Mouse (Mus musculus): ENCODE data around the gene Gm11492.

DNA sequence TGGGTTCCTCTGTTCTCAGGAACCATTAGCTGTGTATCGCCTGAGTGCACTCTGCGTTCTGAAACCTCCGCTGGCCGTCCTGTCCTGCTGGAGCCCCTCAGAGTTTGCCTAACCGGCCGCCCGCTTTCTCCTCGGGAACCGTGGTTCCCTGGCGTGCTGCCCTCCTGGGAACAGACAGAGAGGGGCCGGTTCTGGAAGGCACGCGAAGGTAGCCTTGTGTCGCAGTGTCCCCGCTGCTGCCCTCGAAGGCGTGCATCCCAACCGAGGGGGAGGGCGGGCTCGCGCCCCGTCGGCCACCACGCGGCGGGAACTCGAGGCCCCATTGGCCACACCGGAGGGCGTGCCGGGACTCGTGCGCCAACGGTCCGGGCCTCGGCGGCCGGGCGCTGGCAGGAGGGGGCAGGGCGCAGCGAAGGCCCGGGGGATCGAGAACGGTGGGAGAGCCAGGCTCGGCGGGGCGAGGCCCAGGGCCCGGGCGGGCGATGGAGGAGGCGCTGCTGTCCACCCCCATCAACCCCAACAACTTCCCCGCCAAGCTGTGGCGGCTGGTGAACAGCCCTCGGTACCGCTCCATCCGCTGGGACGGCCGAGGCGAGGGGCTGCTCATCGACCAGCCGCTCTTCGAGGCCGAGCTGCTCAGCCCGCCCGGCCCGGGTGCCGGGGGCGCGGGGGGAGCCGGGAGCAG, 50.5 kb downstream of the Gm11492 start, which contains the start of gene Hsf5:
- no peak for TF ChIP-seq POLR2A (IDR thresholded peaks at IDR 0.05; ENCODE audit: insufficient read depth, low read length)
- no peak for TF ChIP-seq CTCF (IDR thresholded peaks at IDR 0.05; ENCODE audit: low read depth, low read length)
